Mouse (Mus musculus) neural tube, embryonic 11.5 days (tissue): ENCODE data around the gene Gm15217. TPM values are rescaled to one million over a fixed set of nuclear protein-coding genes. Genes with fewer than 3 reads are reported as not detected.
A peak's percentile ranks its signal among the peaks of the same experiment; 100 is the strongest.

ENCODE experiments used
- ATAC-seq: fragments of 200-750 bp; cut with Nextera tagmentation; 2 replicates; pipeline ENCODE4 v1.8.0; 2017; ENCODE audit warnings: moderate number of reproducible peaks, mild to moderate bottlenecking, moderate TSS enrichment, moderate library complexity; ENCODE audit not compliant: insufficient read depth, low FRiP score, low TSS enrichment
- DNase-seq: peaks from one replicate; pipeline ENCODE4 v3.0.0-alpha.2; 2015; ENCODE audit warnings: low spot score
- H3K27ac ChIP-seq: fragments of 300-500 bp; sonication (generic); 2 replicates; pipeline ENCODE4 v1.5.1; 2014; ENCODE audit warnings: low read depth, mild to moderate bottlenecking, low read length
- H3K27me3 ChIP-seq: fragments of 300-500 bp; sonication (generic); 2 replicates; pipeline ENCODE4 v1.6.1; 2014; ENCODE audit warnings: mild to moderate bottlenecking, low read length, mixed read lengths; ENCODE audit not compliant: control insufficient read depth, insufficient read depth
- H3K36me3 ChIP-seq: fragments of 300-500 bp; sonication (generic); 2 replicates; pipeline ENCODE4 v1.6.1; 2014; ENCODE audit warnings: mild to moderate bottlenecking, low read length, moderate library complexity, mixed read lengths; ENCODE audit not compliant: control insufficient read depth, insufficient read depth
- H3K4me1 ChIP-seq: fragments of 300-500 bp; sonication (generic); 2 replicates; pipeline ENCODE4 v1.6.1; 2014; ENCODE audit warnings: low read length, mixed read lengths; ENCODE audit not compliant: control insufficient read depth, insufficient read depth
- H3K4me2 ChIP-seq: fragments of 300-500 bp; sonication (generic); 2 replicates; pipeline ENCODE4 v1.6.1; 2014; ENCODE audit warnings: low read depth, mild to moderate bottlenecking, moderate library complexity
- H3K4me3 ChIP-seq: fragments of 300-500 bp; sonication (generic); 2 replicates; pipeline ENCODE4 v1.5.1; 2014; ENCODE audit warnings: low read depth, low read length
- H3K9ac ChIP-seq: fragments of 300-500 bp; sonication (generic); 2 replicates; pipeline ENCODE4 v1.6.1; 2014; ENCODE audit warnings: mild to moderate bottlenecking, low read length
- H3K9me3 ChIP-seq: fragments of 300-500 bp; sonication (generic); 2 replicates; pipeline ENCODE4 v1.6.1; 2016; ENCODE audit warnings: low read length; ENCODE audit not compliant: control insufficient read depth
- WGBS: fragments of 180-500 bp; shearing (Covaris S2); extraction: QIAGEN DNeasy Blood & Tissue Kit; methylation state at CpG from one replicate; pipeline ENCODE4 v1.1.7; 2014; 5-methylcytosine and 5-hydroxymethylcytosine counted together
- polyA plus RNA-seq: library from polyadenylated mRNA; unstranded; fragments of >200 nt; fragmentation: Nextera tagmentation; extraction: Ambion mirVana; gene quantifications from 2 replicates; pipeline ENCODE4 v1.2.1, GENCODE M21; 2014

Gm15217 gene
- not detected in 2 replicates for polyA plus RNA-seq

- WGBS: 86% methylated on average over 12 of the region's 12 CpGs
- H3K27me3 ChIP-seq: peaks cover 12% of the 10 kb centered on the region
- no peaks in the 10 kb centered on the region for H3K4me1 ChIP-seq
- H3K4me3 ChIP-seq: no peak within 1 kb of the TSS
- H3K4me2 ChIP-seq: peak within 1 kb of the TSS; percentile 43
- no peak within 1 kb of the TSS for H3K9ac ChIP-seq
- DNase-seq (no peak), ATAC-seq (no peak)
- no peaks in the 10 kb centered on the region for H3K9me3 ChIP-seq
- no peak within 1 kb of the TSS for H3K27ac ChIP-seq
- H3K36me3 ChIP-seq: no peaks in the 10 kb centered on the region
Observed at GRCm38 (mm10) chr14:46379285-46379684, at the start of gene Gm15217. TSS of gene Gm15217 (plus strand) at chr14:46379414.

GRCm38 (mm10) chr14:46333421-46334237, 45.6 kb upstream of the Gm15217 start:
- Histone ChIP-seq H3K27ac (no peak overlapping the region), H3K27me3 (no peaks in the 10 kb centered on the region), H3K9ac (no peak overlapping the region), H3K4me2 (no peak overlapping the region), H3K36me3 (no peaks in the 10 kb centered on the region), H3K4me1 (no peaks in the 10 kb centered on the region), H3K9me3 (no peaks in the 10 kb centered on the region), H3K4me3 (no peak overlapping the region)
- DNase-seq (no peak), ATAC-seq (no peak)
- 84% methylated on average over 8 of the region's 8 CpGs for WGBS

- Histone ChIP-seq H3K4me1 (no peaks in the 10 kb centered on the region), H3K9me3 (no peaks in the 10 kb centered on the region), H3K4me2 (no peak overlapping the region), H3K27ac (no peak overlapping the region), H3K4me3 (no peak overlapping the region), H3K9ac (no peak overlapping the region), H3K27me3 (no peaks in the 10 kb centered on the region), H3K36me3 (no peaks in the 10 kb centered on the region)
- no peak for DNase-seq
- WGBS: 84% methylated on average over 11 of the region's 11 CpGs
- no peak for ATAC-seq
Observed at GRCm38 (mm10) chr14:46338801-46339200, 40.4 kb upstream of the Gm15217 start.

GRCm38 (mm10) chr14:46344750-46345149, 34.5 kb upstream of the Gm15217 start:
- no peaks in the 10 kb centered on the region for H3K36me3 ChIP-seq
- no peak overlapping the region for H3K27ac ChIP-seq
- H3K27me3 ChIP-seq: no peaks in the 10 kb centered on the region
- H3K4me3 ChIP-seq: no peak overlapping the region
- H3K9me3 ChIP-seq: no peaks in the 10 kb centered on the region
- ATAC-seq (no peak), DNase-seq (no peak)
- H3K4me2 ChIP-seq: no peak overlapping the region
- H3K4me1 ChIP-seq: no peaks in the 10 kb centered on the region
- no peak overlapping the region for H3K9ac ChIP-seq

DNA sequence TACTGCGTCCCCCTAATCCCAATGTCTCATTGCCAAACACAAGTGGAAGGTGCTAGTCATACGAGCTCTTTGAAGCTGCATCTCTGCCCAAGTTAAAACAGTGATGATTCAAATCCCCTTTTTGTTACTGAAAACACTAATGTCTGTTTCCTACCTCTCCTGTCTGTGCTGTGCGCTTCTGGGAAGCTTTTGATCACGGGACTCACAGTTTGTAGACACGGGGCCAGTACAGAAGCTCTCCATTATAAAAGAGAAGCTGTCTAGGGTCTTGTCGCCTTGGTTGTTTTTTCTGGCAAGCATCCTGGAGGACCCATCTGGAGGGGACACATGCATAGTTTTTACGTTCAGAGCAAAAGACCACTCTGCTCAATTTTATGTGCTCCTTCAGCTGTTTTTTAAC, 21.9 kb upstream of the Gm15217 start:
- no peaks in the 10 kb centered on the region for H3K36me3 ChIP-seq
- H3K4me3 ChIP-seq: no peak overlapping the region
- H3K9ac ChIP-seq: no peak overlapping the region
- H3K27ac ChIP-seq: no peak overlapping the region
- H3K4me2 ChIP-seq: no peak overlapping the region
- no peaks in the 10 kb centered on the region for H3K27me3 ChIP-seq
- no peaks in the 10 kb centered on the region for H3K9me3 ChIP-seq
- DNase-seq (no peak), ATAC-seq (no peak)
- WGBS: 73% methylated on average over 7 of the region's 7 CpGs
- H3K4me1 ChIP-seq: no peaks in the 10 kb centered on the region

GRCm38 (mm10) chr14:46357696-46358095, 21.5 kb upstream of the Gm15217 start:
- DNase-seq: no peak
- Histone ChIP-seq H3K9ac (no peak overlapping the region), H3K36me3 (no peaks in the 10 kb centered on the region), H3K4me3 (no peak overlapping the region), H3K27me3 (no peaks in the 10 kb centered on the region), H3K9me3 (no peaks in the 10 kb centered on the region), H3K27ac (no peak overlapping the region), H3K4me2 (no peak overlapping the region), H3K4me1 (no peaks in the 10 kb centered on the region)
- 59% methylated on average over 8 of the region's 8 CpGs for WGBS
- no peak for ATAC-seq

- Histone ChIP-seq H3K36me3 (no peaks in the 10 kb centered on the region), H3K9ac (no peak overlapping the region), H3K27ac (no peak overlapping the region), H3K9me3 (no peaks in the 10 kb centered on the region), H3K27me3 (no peaks in the 10 kb centered on the region), H3K4me2 (no peak overlapping the region), H3K4me3 (no peak overlapping the region), H3K4me1 (no peaks in the 10 kb centered on the region)
- 40% methylated on average over 10 of the region's 10 CpGs for WGBS
- no peak for DNase-seq
- ATAC-seq: no peak
Observed at GRCm38 (mm10) chr14:46363209-46363608, 16.0 kb upstream of the Gm15217 start.

DNA sequence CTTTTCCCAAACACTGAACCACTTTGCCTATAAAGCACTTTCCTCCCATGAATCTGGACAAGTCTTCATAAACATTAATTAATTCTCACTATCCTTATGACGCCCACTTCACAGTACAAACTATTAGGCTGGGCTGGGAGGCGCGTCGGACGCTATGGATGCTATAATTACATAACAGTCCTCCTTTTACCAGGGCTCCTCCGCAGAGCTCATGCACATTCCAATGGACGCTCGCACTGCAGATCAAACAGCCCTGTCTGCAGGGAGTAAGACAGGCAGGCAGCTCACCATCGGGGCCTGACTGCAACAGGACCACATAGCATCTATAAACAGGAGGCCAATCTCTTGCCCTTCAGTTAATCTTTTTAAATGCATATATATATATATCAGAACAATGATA, 6.8 kb upstream of the Gm15217 start:
- ATAC-seq (no peak), DNase-seq (no peak)
- Histone ChIP-seq H3K9ac (no peak overlapping the region), H3K4me3 (no peak overlapping the region), H3K27me3 (no peaks in the 10 kb centered on the region), H3K36me3 (no peaks in the 10 kb centered on the region), H3K9me3 (no peaks in the 10 kb centered on the region), H3K4me1 (no peaks in the 10 kb centered on the region), H3K4me2 (no peak overlapping the region), H3K27ac (no peak overlapping the region)
- WGBS: 34% methylated on average over 9 of the region's 9 CpGs

- no peaks in the 10 kb centered on the region for H3K9me3 ChIP-seq
- no peak overlapping the region for H3K9ac ChIP-seq
- 91% methylated on average over 5 of the region's 5 CpGs for WGBS
- no peaks in the 10 kb centered on the region for H3K36me3 ChIP-seq
- no peak overlapping the region for H3K27ac ChIP-seq
- H3K4me3 ChIP-seq: no peak overlapping the region
- H3K4me1 ChIP-seq: no peaks in the 10 kb centered on the region
- ATAC-seq: no peak
- no peak overlapping the region for H3K4me2 ChIP-seq
- H3K27me3 ChIP-seq: peaks cover 3% of the 10 kb centered on the region
- DNase-seq: no peak
Observed at GRCm38 (mm10) chr14:46375796-46376195, 3.4 kb upstream of the Gm15217 start.
